ENCODE assay signal across 16 mouse cellular contexts in genomic region chr2:65199706-65200105, GRCm38 (mm10).
"Had no signal": no experiment of that assay in that cellular context is flagged by ENCODE, and none has a peak within 500 bp of the region (broad histone marks: within the 10 kb centered on the region; RNA-seq: fewer than 3 reads in every experiment).

No protein-coding gene starts in this region.

- H3K9ac ChIP-seq: intestine, embryonic 15.5 days; limb, embryonic 13.5 days; liver, embryonic 15.5 days; lung, embryonic 14.5 days; neural tube, embryonic 12.5 days; stomach, embryonic 15.5 days had no signal

- H3K27me3 ChIP-seq: intestine, embryonic 15.5 days; limb, embryonic 13.5 days; liver, embryonic 15.5 days; neural tube, embryonic 12.5 days; stomach, embryonic 15.5 days had no signal

- H3K4me2 ChIP-seq: intestine, embryonic 15.5 days; limb, embryonic 13.5 days; liver, embryonic 15.5 days; lung, embryonic 14.5 days; neural tube, embryonic 12.5 days; stomach, embryonic 15.5 days had no signal

- H3K4me1 ChIP-seq: intestine, embryonic 15.5 days; limb, embryonic 13.5 days; liver, embryonic 15.5 days; midbrain, embryonic 10.5 days; neural tube, embryonic 12.5 days; stomach, embryonic 15.5 days had no signal

- DNase-seq: left cerebral cortex, postnatal 4 days; lung, embryonic 14.5 days; lung, postnatal 10 days; lung, postnatal 4 days; midbrain, embryonic 14.5 days; right cerebral cortex, postnatal 14 days; thymus, adult 2 months; thymus, postnatal 25 days had no signal

- ATAC-seq: hindbrain, postnatal 0 days; intestine, embryonic 15.5 days had no signal

- H3K27ac ChIP-seq: hindbrain, postnatal 0 days; intestine, embryonic 15.5 days; limb, embryonic 13.5 days; liver, embryonic 15.5 days; midbrain, embryonic 10.5 days; neural tube, embryonic 12.5 days; stomach, embryonic 15.5 days had no signal

- H3K36me3 ChIP-seq: intestine, embryonic 15.5 days; limb, embryonic 13.5 days; liver, embryonic 15.5 days; midbrain, embryonic 10.5 days; neural tube, embryonic 12.5 days; stomach, embryonic 15.5 days had no signal

- H3K4me3 ChIP-seq: intestine, embryonic 15.5 days; limb, embryonic 13.5 days; liver, embryonic 15.5 days; midbrain, embryonic 10.5 days; myocyte; neural tube, embryonic 12.5 days; stomach, embryonic 15.5 days had no signal

- H3K9me3 ChIP-seq: intestine, embryonic 15.5 days; limb, embryonic 13.5 days; liver, embryonic 15.5 days; midbrain, embryonic 10.5 days; neural tube, embryonic 12.5 days; stomach, embryonic 15.5 days had no signal
